Mouse (Mus musculus): Measurements from ENCODE around the gene Arrb2. TPM values are rescaled to one million over a fixed set of nuclear protein-coding genes. Genes with fewer than 3 reads are reported as not detected.

The Arrb2 gene
- 13.0 and 14.9 TPM in 2 replicates for polyA plus RNA-seq (2015; fragmentation: Nextera tagmentation; extraction: Ambion mirVana)

- H3K4me1 ChIP-seq (replicated peaks), result peaks cover 58% of the 10 kb centered on the region
- H3K36me3 ChIP-seq, result peaks cover 15% of the 10 kb centered on the region
- no peaks in the 10 kb centered on the region for H3K27me3 ChIP-seq
- WGBS (ENCODE audit: insufficient replicate concordance), result under 1% methylated on average over 69 of the region's 75 CpGs
- peak within 1 kb of the TSS; percentile 99 for H3K4me2 ChIP-seq
- H3K9ac ChIP-seq, result peak within 1 kb of the TSS; percentile 87
- DNase-seq (peak; percentile 99), ATAC-seq (ENCODE audit: low read depth) (peak; percentile 94)
- peak within 1 kb of the TSS; percentile 77 for H3K4me3 ChIP-seq (replicated peaks)
- no peaks in the 10 kb centered on the region for H3K9me3 ChIP-seq (replicated peaks)
- peak within 1 kb of the TSS; percentile 87 for H3K27ac ChIP-seq
These were observed at the start of gene Arrb2 for GRCm38 (mm10) chr11:70432048-70432894. Arrb2 (plus strand) TSS chr11:70432635.

- H3K27me3 ChIP-seq, result no peaks in the 10 kb centered on the region
- no peak overlapping the region for H3K4me2 ChIP-seq
- H3K9ac ChIP-seq, result no peak overlapping the region
- ATAC-seq (ENCODE audit: low read depth) (no peak), DNase-seq (no peak)
- H3K9me3 ChIP-seq (replicated peaks), result no peaks in the 10 kb centered on the region
- 0 out of 2 replicates have a peak, but pooled peaks cover 5% of the 10 kb centered on the region for H3K36me3 ChIP-seq
- WGBS (ENCODE audit: insufficient replicate concordance), result 79% methylated on average over 3 of the region's 3 CpGs
- H3K4me3 ChIP-seq (replicated peaks), result no peak overlapping the region
- no peaks in the 10 kb centered on the region for H3K4me1 ChIP-seq (replicated peaks)
- no peak overlapping the region for H3K27ac ChIP-seq
These were observed 48.3 kb upstream of the Arrb2 start for GRCm38 (mm10) chr11:70384136-70384535.

GRCm38 (mm10) chr11:70387436-70387835 lies 45.0 kb upstream of the Arrb2 start:
- Histone ChIP-seq H3K27me3 (no peaks in the 10 kb centered on the region), H3K36me3 (peaks cover 17% of the 10 kb centered on the region), H3K9ac (no peak overlapping the region), H3K4me2 (no peak overlapping the region), H3K4me1 (replicated peaks) (no peaks in the 10 kb centered on the region), H3K9me3 (replicated peaks) (no peaks in the 10 kb centered on the region), H3K27ac (no peak overlapping the region), H3K4me3 (replicated peaks) (no peak overlapping the region)
- WGBS (ENCODE audit: insufficient replicate concordance), result 62% methylated on average over 5 of the region's 5 CpGs
- DNase-seq (no peak), ATAC-seq (ENCODE audit: low read depth) (no peak)

- Histone ChIP-seq H3K9ac (no peak overlapping the region), H3K27me3 (no peaks in the 10 kb centered on the region), H3K9me3 (replicated peaks) (no peaks in the 10 kb centered on the region), H3K4me3 (replicated peaks) (no peak overlapping the region), H3K4me1 (replicated peaks) (0 out of 2 replicates have a peak, but pooled peaks cover 3% of the 10 kb centered on the region), H3K36me3 (peaks cover 34% of the 10 kb centered on the region), H3K27ac (no peak overlapping the region), H3K4me2 (no peak overlapping the region)
- ATAC-seq (ENCODE audit: low read depth), result no peak
- no peak for DNase-seq
- 64% methylated on average over 5 of the region's 5 CpGs for WGBS (ENCODE audit: insufficient replicate concordance)
These were observed 43.0 kb upstream of the Arrb2 start for GRCm38 (mm10) chr11:70389421-70389820.

GRCm38 (mm10) chr11:70403598-70403997 lies 28.8 kb upstream of the Arrb2 start:
- no peak for DNase-seq
- ATAC-seq (ENCODE audit: low read depth), result no peak
- H3K27ac ChIP-seq, result no peak overlapping the region

GRCm38 (mm10) chr11:70409594-70410296 lies 22.7 kb upstream of the Arrb2 start, which contains the start of gene Pelp1:
Pelp1 (minus strand) TSS chr11:70410031.
- Histone ChIP-seq H3K9me3 (replicated peaks) (no peaks in the 10 kb centered on the region), H3K9ac (peak within 1 kb of the TSS; percentile 90), H3K4me2 (peak within 1 kb of the TSS; percentile 88), H3K4me1 (replicated peaks) (peaks cover 39% of the 10 kb centered on the region), H3K27ac (peak within 1 kb of the TSS; percentile 76), H3K36me3 (peaks cover 29% of the 10 kb centered on the region), H3K4me3 (replicated peaks) (peak within 1 kb of the TSS; percentile 85), H3K27me3 (no peaks in the 10 kb centered on the region)
- DNase-seq (peak; percentile 81), ATAC-seq (ENCODE audit: low read depth) (peak; percentile 92)
- under 1% methylated on average over 59 of the region's 59 CpGs for WGBS (ENCODE audit: insufficient replicate concordance)

More at GRCm38 (mm10) chr11:70403598-70403997, 28.8 kb upstream of the Arrb2 start:
- WGBS (ENCODE audit: insufficient replicate concordance), result 73% methylated on average over 2 of the region's 2 CpGs
- Histone ChIP-seq H3K9me3 (replicated peaks) (no peaks in the 10 kb centered on the region), H3K27me3 (no peaks in the 10 kb centered on the region), H3K4me2 (no peak overlapping the region), H3K4me3 (replicated peaks) (no peak overlapping the region), H3K36me3 (peaks cover 83% of the 10 kb centered on the region), H3K9ac (no peak overlapping the region), H3K4me1 (replicated peaks) (peaks cover 25% of the 10 kb centered on the region)

GRCm38 (mm10) chr11:70410297-70410643 lies 22.2 kb upstream of the Arrb2 start:
- Histone ChIP-seq H3K27me3 (no peaks in the 10 kb centered on the region), H3K27ac (peak overlapping the region; percentile 76), H3K4me3 (replicated peaks) (peak overlapping the region; percentile 85), H3K9ac (peak overlapping the region; percentile 90), H3K9me3 (replicated peaks) (no peaks in the 10 kb centered on the region), H3K4me1 (replicated peaks) (peaks cover 38% of the 10 kb centered on the region), H3K4me2 (peak overlapping the region; percentile 88), H3K36me3 (peaks cover 24% of the 10 kb centered on the region)
- no peak for DNase-seq
- WGBS (ENCODE audit: insufficient replicate concordance), result 38% methylated on average over 6 of the region's 6 CpGs
- peak; percentile 29 for ATAC-seq (ENCODE audit: low read depth)

GRCm38 (mm10) chr11:70412591-70412990 lies 19.8 kb upstream of the Arrb2 start:
- Histone ChIP-seq H3K4me3 (replicated peaks) (no peak overlapping the region), H3K9ac (no peak overlapping the region), H3K9me3 (replicated peaks) (no peaks in the 10 kb centered on the region), H3K4me1 (replicated peaks) (peaks cover 30% of the 10 kb centered on the region), H3K27ac (no peak overlapping the region), H3K27me3 (no peaks in the 10 kb centered on the region), H3K4me2 (no peak overlapping the region), H3K36me3 (peaks cover 2% of the 10 kb centered on the region; the same call in 1 of the 2 replicates)
- no peak for DNase-seq
- ATAC-seq (ENCODE audit: low read depth), result no peak
- 68% methylated on average over 5 of the region's 5 CpGs for WGBS (ENCODE audit: insufficient replicate concordance)

GRCm38 (mm10) chr11:70413961-70414360 lies 18.5 kb upstream of the Arrb2 start:
- Histone ChIP-seq H3K4me3 (replicated peaks) (no peak overlapping the region), H3K27ac (no peak overlapping the region), H3K9ac (no peak overlapping the region), H3K4me2 (no peak overlapping the region), H3K9me3 (replicated peaks) (no peaks in the 10 kb centered on the region), H3K36me3 (no peaks in the 10 kb centered on the region), H3K4me1 (replicated peaks) (peaks cover 17% of the 10 kb centered on the region), H3K27me3 (no peaks in the 10 kb centered on the region)
- DNase-seq, result peak; percentile 69
- 7% methylated on average over 3 of the region's 3 CpGs for WGBS (ENCODE audit: insufficient replicate concordance)
- ATAC-seq (ENCODE audit: low read depth), result no peak

- no peaks in the 10 kb centered on the region for H3K36me3 ChIP-seq
- H3K4me3 ChIP-seq (replicated peaks), result no peak overlapping the region
- ATAC-seq (ENCODE audit: low read depth), result no peak
- H3K9ac ChIP-seq, result no peak overlapping the region
- DNase-seq, result no peak
- no peak overlapping the region for H3K4me2 ChIP-seq
- no peaks in the 10 kb centered on the region for H3K27me3 ChIP-seq
- no peaks in the 10 kb centered on the region for H3K9me3 ChIP-seq (replicated peaks)
- no peak overlapping the region for H3K27ac ChIP-seq
- 46% methylated on average over 4 of the region's 4 CpGs for WGBS (ENCODE audit: insufficient replicate concordance)
- no peaks in the 10 kb centered on the region for H3K4me1 ChIP-seq (replicated peaks)
These were observed 14.2 kb upstream of the Arrb2 start for GRCm38 (mm10) chr11:70418199-70418598.

- H3K36me3 ChIP-seq, result no peaks in the 10 kb centered on the region
- no peaks in the 10 kb centered on the region for H3K4me1 ChIP-seq (replicated peaks)
- ATAC-seq (ENCODE audit: low read depth) (no peak), DNase-seq (no peak)
- no peak overlapping the region for H3K4me3 ChIP-seq (replicated peaks)
- 53% methylated on average over 5 of the region's 5 CpGs for WGBS (ENCODE audit: insufficient replicate concordance)
- H3K9me3 ChIP-seq (replicated peaks), result no peaks in the 10 kb centered on the region
- no peaks in the 10 kb centered on the region for H3K27me3 ChIP-seq
- H3K4me2 ChIP-seq, result no peak overlapping the region
- no peak overlapping the region for H3K9ac ChIP-seq
- H3K27ac ChIP-seq, result no peak overlapping the region
These were observed 12.9 kb upstream of the Arrb2 start for GRCm38 (mm10) chr11:70419486-70419885.

Measured in liver, embryonic 13.5 days (tissue).